Mouse (Mus musculus) mouse trophoblast stem cell (cell line): ENCODE measurements around the gene Tstd2.

Source experiments
- in situ Hi-C, 2 experiments: fragments of 300-500 bp; cut with MseI, MboI; formaldehyde crosslinking; loops; 2 replicates in 1 of 2; 3 replicates in 1 of 2; pipeline ENCODE4 v1.15.1; 2025

The Tstd2 gene

DNA sequence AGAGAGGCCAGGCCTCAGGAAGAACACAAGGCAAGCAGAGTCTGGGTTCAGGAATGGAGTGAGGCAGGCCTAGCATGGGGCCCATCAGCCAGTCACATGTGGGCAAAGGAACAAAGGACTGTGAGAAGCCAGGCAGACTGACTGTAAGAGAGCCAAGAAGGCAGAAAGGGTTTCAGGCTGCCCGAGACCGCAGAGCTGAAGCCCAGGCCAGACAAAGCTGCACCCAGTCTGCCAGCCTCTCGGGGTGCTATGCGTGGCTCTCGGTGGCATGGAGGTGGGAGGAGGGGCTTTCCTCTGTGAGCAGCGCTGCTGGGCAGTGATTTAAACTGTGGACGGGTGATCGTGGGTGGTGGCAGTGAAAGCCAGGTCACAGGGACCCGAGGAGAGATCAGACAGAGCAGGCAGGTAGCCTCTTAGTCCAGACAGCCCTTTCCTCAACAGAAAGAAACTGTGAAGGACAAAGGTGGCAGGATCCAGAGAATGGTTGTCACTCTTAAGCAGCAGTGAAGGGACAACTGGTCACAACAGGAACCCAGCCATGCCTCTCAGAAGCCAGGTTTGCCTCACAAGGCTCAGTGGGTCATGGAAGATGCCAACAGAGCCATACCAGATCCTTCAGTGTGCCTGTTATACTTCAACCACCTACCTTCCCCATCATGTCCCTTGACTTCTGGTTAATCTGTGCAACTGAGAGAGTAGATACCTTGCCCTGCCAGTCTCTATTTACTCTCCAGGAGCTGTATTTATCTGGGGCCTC lies 53.9 kb downstream of the Tstd2 start:
- in situ Hi-C loops, result no loop called here

DNA sequence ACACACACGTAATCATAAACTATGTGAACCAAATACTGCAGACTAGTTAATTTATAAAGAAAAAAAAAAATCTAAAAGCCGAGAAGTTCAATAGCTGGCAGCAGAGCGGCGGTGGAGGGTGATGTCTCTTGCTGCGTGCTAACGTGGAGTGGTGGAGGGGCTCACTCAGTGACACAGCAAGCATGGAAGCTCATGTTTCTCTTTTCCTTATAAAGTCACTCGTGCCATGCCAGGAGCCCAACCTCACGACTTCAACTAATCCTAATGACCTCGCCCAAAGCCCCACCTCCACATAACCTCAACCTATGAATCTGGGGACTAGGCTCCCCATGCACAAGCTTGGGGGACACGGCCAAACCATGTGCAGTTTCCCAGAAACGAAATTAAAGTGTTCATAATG lies 55.9 kb downstream of the Tstd2 start:
- in situ Hi-C loops, result no loop called here

DNA sequence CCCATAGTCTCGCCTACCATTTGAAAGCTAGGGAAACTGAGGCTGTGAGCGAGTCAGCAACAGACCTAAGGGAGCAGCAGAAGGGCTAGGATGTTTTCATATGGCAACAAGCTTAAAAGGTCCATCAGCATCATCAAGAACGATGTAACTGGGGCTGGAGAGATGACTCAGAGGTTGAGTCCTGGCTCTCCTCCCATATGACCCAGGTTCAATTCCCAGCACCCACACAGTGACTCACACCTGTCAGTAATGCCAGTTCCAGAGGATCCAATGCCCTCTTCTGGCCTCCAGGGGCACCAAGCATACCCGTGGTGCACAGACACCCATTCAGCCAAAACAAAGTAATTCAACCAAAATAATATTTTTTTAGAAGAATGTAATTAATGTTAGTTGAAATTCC lies 58.2 kb downstream of the Tstd2 start:
- in situ Hi-C loops, result no loop called here

DNA sequence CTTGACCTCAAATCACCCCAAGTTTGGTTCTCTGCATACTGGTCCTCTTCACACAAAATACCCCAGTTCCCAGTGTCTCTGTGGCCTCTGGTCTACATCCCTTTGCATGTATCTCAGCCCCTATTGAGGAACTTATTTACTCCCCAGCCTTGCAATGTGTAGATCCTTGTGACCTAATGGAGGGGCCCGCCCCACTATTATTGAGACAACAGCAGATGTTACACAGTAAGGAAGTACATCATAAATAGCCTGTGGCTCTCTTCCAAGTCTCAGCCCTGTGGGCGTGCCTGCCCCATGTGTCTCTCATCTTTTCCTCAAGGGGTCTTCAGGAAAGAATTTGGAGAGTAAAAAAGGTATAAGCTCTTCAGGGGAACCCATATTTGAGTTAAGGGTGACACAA lies 61.6 kb downstream of the Tstd2 start:
- in situ Hi-C loops, result no loop called here

DNA sequence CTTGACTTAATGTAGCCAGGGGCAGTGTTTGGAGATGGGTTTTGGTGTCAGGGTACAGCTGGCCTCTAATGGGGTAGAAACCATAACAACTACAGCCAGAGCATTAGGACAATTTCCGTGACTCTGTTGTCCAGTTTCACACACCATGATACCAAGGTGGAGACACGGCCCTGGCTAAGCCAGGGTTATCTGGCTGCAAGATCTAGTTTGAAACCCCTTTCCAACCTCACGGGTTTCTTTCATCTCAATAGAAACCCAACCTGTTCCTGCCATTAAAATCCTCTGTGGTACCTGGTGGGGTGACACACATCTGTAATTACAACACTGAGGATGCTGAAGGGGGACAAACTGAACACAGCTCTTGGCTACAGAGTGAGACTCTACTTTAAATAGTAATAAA lies 62.8 kb downstream of the Tstd2 start:
- in situ Hi-C loops, result no loop called here

DNA sequence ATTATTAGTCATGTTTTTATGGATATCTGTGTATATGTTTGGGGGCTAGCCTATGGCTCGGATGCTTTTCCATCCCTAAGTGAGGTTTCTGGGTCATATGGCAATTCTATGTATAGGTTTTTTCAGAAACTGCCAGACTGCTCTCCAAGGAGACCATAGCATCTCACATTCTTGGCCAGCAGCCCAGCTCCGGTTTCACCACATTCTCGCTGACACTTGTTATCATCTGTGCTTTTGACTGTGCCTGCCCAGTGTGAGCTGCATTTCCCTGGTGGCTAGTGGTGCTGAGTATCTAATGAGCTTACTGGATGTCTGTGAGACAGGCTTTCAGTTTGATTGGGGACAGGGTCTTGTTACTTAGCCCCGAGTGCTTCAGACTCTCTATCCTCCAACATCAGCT lies 64.8 kb downstream of the Tstd2 start:
- in situ Hi-C loops, result no loop called here

DNA sequence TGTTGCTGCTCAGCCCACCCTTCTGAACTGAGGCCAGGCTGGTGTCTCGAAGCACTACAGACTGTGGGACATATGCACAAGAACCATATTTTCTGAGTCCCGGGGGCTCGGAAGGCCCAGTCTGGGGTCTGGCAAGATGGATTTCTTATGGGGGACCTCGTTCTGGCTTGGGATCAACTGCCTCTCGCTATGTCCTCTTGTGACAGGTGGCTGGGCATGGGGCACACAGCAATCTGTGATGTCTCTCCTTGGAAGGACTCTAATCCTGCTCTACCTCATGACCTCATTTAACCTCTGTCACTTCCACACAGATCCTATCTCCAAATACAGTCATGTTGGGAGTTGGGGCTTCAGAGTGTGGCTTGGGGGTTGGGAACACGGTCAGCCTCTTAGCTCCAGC lies 65.9 kb downstream of the Tstd2 start:
- in situ Hi-C loops, result no loop called here

DNA sequence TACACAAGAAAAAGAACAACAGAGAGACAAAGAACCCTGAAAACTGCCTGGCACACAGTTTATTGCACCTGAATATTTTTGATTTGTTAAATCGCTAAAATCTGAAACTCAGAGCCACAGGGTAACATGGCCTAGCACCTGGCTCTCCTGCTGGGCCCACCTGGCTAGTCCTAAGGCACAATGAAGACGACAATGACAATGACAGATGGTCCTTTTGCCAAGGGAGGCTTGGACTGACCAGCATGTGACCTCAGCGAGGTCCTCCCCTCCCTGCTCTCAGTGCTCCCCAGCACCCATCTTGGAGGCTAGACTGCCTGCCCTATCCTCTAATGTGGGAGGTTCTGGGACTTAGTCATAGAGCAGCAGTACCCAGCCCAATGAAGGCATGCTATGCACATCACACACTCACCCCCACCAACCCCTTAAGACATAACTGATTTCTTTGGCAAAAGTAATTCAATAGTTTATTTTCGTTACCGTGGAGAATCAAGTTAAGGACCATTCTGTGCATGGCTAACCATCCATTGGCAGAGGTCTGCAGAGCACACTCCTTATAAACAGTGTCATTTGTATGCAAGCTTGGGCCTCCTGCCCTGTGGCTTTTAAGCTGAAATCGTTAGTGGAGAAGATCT lies 68.5 kb downstream of the Tstd2 start:
- in situ Hi-C loops, result no loop called here

DNA sequence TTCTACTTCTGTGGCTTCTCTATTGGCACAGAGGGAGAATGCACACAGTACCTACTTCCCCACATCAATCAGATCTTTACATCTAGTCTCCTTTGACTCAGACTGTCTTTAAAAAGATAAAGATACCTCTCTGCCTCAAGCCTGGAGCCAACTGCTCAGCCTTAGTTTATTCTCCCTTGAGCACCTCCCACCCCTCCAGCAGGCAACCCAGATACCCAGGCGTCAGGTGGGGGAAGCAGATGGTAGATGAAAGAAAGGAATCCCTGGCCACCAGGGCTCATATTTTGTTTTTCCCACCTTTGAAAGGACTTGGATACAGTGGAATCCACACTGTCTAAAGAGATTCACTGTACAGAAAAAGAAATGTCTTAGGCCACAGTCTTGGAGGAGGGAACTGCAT lies 69.9 kb downstream of the Tstd2 start:
- in situ Hi-C loops, result no loop called here

DNA sequence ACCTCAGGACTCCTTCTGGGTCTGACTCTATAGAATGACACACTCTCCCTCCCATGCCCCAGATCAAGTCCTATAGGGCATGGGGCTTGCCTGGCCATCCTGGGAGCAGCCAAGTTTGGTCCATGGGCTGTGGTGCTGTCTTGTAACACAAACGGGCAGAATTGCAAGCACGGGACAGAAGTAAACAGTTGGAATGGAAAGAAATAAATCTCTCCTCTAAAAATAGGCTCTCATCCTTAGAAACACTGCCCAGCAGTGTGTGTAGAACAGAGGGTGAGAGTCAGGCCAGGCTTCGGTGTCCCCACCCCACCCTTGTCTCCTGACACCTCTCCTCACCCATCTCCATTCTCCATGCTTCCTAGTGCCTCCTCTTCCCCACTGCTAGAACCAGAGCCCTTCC lies 70.4 kb downstream of the Tstd2 start:
- in situ Hi-C loops, result no loop called here

DNA sequence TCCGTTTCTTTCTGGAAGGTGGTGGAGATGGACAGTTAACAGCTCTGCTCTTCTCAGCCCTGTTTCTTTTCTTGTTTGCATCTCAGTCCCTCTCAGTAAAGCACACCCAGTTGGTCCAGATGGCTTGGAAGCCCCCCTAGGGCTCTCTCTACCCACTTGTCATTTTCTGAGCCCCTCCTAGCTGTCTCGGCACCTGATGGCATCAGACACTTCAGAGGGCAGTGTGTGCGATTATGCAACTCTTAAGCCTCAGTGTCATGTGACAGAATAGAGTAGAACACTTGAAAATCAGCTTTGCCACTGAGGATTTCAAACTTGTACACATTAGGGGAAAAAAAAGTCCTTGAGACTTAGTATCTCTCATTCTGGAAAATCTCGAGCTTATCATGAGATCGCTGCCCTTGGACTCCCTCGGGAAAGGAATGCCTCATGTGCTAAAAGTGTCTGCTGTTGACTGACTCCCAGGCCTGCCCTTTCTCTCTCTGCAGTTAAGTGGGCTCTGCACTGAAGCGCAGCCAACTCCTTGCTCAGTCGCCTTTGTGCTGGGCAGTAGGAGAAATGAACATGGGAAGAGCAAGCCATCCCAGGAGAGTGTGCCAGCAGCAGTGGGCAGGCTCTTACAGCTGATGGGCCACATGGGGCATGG lies 72.7 kb downstream of the Tstd2 start:
- in situ Hi-C loops, result no loop called here

DNA sequence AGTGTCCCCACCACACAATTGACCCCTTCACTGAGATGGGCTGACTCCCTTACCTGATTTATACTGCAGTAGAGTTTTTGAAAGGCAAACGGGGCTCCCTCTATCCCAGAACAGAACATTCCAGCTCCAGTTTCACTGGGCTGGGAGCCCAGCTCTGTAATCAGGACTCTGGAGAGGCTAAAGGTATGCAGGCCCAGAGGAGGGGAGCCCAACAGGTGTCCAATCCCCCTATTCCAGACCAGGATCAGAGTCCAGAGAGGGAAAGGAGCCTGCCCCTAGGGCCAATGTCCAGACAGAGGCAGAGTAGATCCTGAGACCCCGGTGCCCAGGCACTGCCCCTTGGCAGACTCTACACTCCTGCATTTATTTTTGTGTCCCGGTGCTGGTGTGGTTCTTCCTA lies 73.5 kb downstream of the Tstd2 start:
- in situ Hi-C loops, result no loop called here
